Mouse (Mus musculus) erythroid progenitor cell, adult 5-6 weeks (primary cell): ENCODE data around the gene Anks1. TPM values are rescaled to one million over a fixed set of nuclear protein-coding genes. Genes with fewer than 3 reads are reported as not detected.

Experiments
- ATAC-seq: replicated peaks from 2 replicates; pipeline ENCODE4 v1.8.0; 2016; ENCODE audit warnings: moderate number of reproducible peaks, mild to moderate bottlenecking, moderate TSS enrichment, inconsistent platforms; ENCODE audit not compliant: poor library complexity, low FRiP score, severe bottlenecking
- total RNA-seq, 2 experiments: library from RNA; stranded (forward) in 1 of 2; stranded (reverse) in 1 of 2; fragments of 150-400 nt in 1 of 2; fragments of 186-747, 209-891 nt in 1 of 2; gene quantifications; 2 replicates each; pipeline versions ENCODE4 v1.2.3 to v1.2.4; 2015 to 2017; ENCODE audit warnings: low replicate concordance in 2 of 2

Gene Anks1
- total RNA-seq, 2 experiments from 2014 or later: 3.8 to 6.7 TPM

- peak; percentile 44; the same call in 1 of the 2 replicates for ATAC-seq
These were observed 171.1 kb downstream of the Anks1 start, which contains the start of gene Tcp11 for GRCm38 (mm10) chr17:28080045-28080816. Tcp11 (minus strand) TSS chr17:28080639.

GRCm38 (mm10) chr17:28080817-28081165 lies 171.7 kb downstream of the Anks1 start:
- no peak for ATAC-seq

- ATAC-seq: no peak
These were observed 172.3 kb downstream of the Anks1 start for GRCm38 (mm10) chr17:28081385-28081784.

- no peak for ATAC-seq
These were observed 172.8 kb downstream of the Anks1 start for GRCm38 (mm10) chr17:28081856-28082255.

- no peak for ATAC-seq
These were observed 173.8 kb downstream of the Anks1 start for GRCm38 (mm10) chr17:28082863-28083262.

- no peak; the same call in 1 of the 2 replicates for ATAC-seq
These were observed 175.3 kb downstream of the Anks1 start for GRCm38 (mm10) chr17:28084395-28084905.

- peak; percentile 74 for ATAC-seq
These were observed 175.9 kb downstream of the Anks1 start for GRCm38 (mm10) chr17:28084964-28085363.

GRCm38 (mm10) chr17:28087430-28087829 lies 178.3 kb downstream of the Anks1 start:
- no peak for ATAC-seq

GRCm38 (mm10) chr17:28088718-28089117 lies 179.6 kb downstream of the Anks1 start:
- ATAC-seq: no peak

GRCm38 (mm10) chr17:28092297-28092696 lies 183.2 kb downstream of the Anks1 start:
- no peak for ATAC-seq

GRCm38 (mm10) chr17:28093837-28094236 lies 184.7 kb downstream of the Anks1 start:
- no peak for ATAC-seq

- ATAC-seq: no peak
These were observed 187.3 kb downstream of the Anks1 start for GRCm38 (mm10) chr17:28096418-28096817.

GRCm38 (mm10) chr17:28097308-28097707 lies 188.2 kb downstream of the Anks1 start:
- ATAC-seq: no peak

- ATAC-seq: no peak
These were observed 190.0 kb downstream of the Anks1 start for GRCm38 (mm10) chr17:28099086-28099485.

- ATAC-seq: no peak
These were observed 191.6 kb downstream of the Anks1 start for GRCm38 (mm10) chr17:28100669-28101068.

- ATAC-seq: no peak
These were observed 192.3 kb downstream of the Anks1 start for GRCm38 (mm10) chr17:28101284-28101887.

- ATAC-seq: no peak
These were observed 192.8 kb downstream of the Anks1 start for GRCm38 (mm10) chr17:28101902-28102319.

GRCm38 (mm10) chr17:28104416-28104815 lies 195.3 kb downstream of the Anks1 start:
- ATAC-seq: no peak

- no peak for ATAC-seq
These were observed 197.2 kb downstream of the Anks1 start for GRCm38 (mm10) chr17:28106352-28106751.

GRCm38 (mm10) chr17:28107275-28107674 lies 198.2 kb downstream of the Anks1 start:
- no peak for ATAC-seq

GRCm38 (mm10) chr17:28112266-28112665 lies 203.2 kb downstream of the Anks1 start:
- no peak for ATAC-seq
